Mouse (Mus musculus) E14TG2a.4 (cell line): Measurements from ENCODE around the gene Shox2.

Experiments
- H3K27me3 ChIP-seq: 2 replicates; pipeline ENCODE4 v1.6.1; 2014; ENCODE audit warnings: low read length, control low read depth; ENCODE audit not compliant: insufficient read depth
- H3K36me3 ChIP-seq: 2 replicates; pipeline ENCODE4 v1.6.1; 2014; ENCODE audit warnings: low read length, control low read depth; ENCODE audit not compliant: insufficient read depth
- H3K4me1 ChIP-seq: replicated peaks from 2 replicates; pipeline ENCODE4 v1.6.1; 2014; ENCODE audit warnings: low read depth, low read length, control low read depth
- H3K4me3 ChIP-seq: replicated peaks from 2 replicates; pipeline ENCODE4 v1.5.1; 2014; ENCODE audit warnings: mild to moderate bottlenecking, low read length
- H3K9me3 ChIP-seq: 2 replicates; pipeline ENCODE4 v1.6.1; 2014; ENCODE audit warnings: low read length, control low read depth
- CTCF ChIP-seq: conservative IDR thresholded peaks from 2 replicates; pipeline ENCODE4 v1.5.1; 2014; ENCODE audit warnings: low read length
- NANOG ChIP-seq: IDR thresholded peaks from 2 replicates; pipeline ENCODE4 v1.6.1; 2014; ENCODE audit warnings: borderline replicate concordance, low read length, mixed read lengths
- POU5F1 ChIP-seq: IDR thresholded peaks from 2 replicates; pipeline ENCODE4 v1.6.1; 2014; ENCODE audit warnings: low read length, borderline replicate concordance

Shox2 gene

GRCm38 (mm10) chr3:66980111-66980975, 1.2 kb downstream of the Shox2 start:
- peaks cover 27% of the 10 kb centered on the region for H3K4me1 ChIP-seq
- no peak for TF ChIP-seq NANOG
- TF ChIP-seq POU5F1, result no peak
- TF ChIP-seq CTCF, result no peak
- peaks cover 72% of the 10 kb centered on the region for H3K27me3 ChIP-seq
- H3K9me3 ChIP-seq, result no peaks in the 10 kb centered on the region
- H3K36me3 ChIP-seq, result no peaks in the 10 kb centered on the region
- peak overlapping the region; percentile 77 for H3K4me3 ChIP-seq

GRCm38 (mm10) chr3:66979491-66979890, 2.1 kb downstream of the Shox2 start:
- Histone ChIP-seq H3K4me3 (no peak overlapping the region), H3K9me3 (no peaks in the 10 kb centered on the region), H3K27me3 (peaks cover 79% of the 10 kb centered on the region), H3K36me3 (no peaks in the 10 kb centered on the region), H3K4me1 (peaks cover 24% of the 10 kb centered on the region)
- TF ChIP-seq POU5F1, result no peak
- TF ChIP-seq NANOG, result no peak
- no peak for TF ChIP-seq CTCF

- Histone ChIP-seq H3K27me3 (peaks cover 83% of the 10 kb centered on the region), H3K4me3 (peak overlapping the region; percentile 56), H3K36me3 (no peaks in the 10 kb centered on the region), H3K9me3 (no peaks in the 10 kb centered on the region), H3K4me1 (peaks cover 26% of the 10 kb centered on the region)
- TF ChIP-seq NANOG (no peak), CTCF (no peak), POU5F1 (no peak)
Observed at GRCm38 (mm10) chr3:66978457-66979381, 2.9 kb downstream of the Shox2 start.

- no peaks in the 10 kb centered on the region for H3K36me3 ChIP-seq
- TF ChIP-seq POU5F1 (no peak), CTCF (no peak), NANOG (no peak)
- peaks cover 26% of the 10 kb centered on the region for H3K4me1 ChIP-seq
- H3K4me3 ChIP-seq, result 0 out of 2 replicates have a peak overlapping the region, but pooled peaks have one; percentile 56
- H3K27me3 ChIP-seq, result peaks cover 85% of the 10 kb centered on the region
- no peaks in the 10 kb centered on the region for H3K9me3 ChIP-seq
Observed at GRCm38 (mm10) chr3:66977811-66978456, 3.6 kb downstream of the Shox2 start.

- Histone ChIP-seq H3K4me3 (no peak overlapping the region), H3K36me3 (no peaks in the 10 kb centered on the region), H3K4me1 (peaks cover 17% of the 10 kb centered on the region; the same call in 1 of the 2 replicates), H3K27me3 (peaks cover 84% of the 10 kb centered on the region), H3K9me3 (no peaks in the 10 kb centered on the region)
- TF ChIP-seq POU5F1, result no peak
- no peak for TF ChIP-seq CTCF
- no peak for TF ChIP-seq NANOG
Observed at GRCm38 (mm10) chr3:66976889-66977615, 4.5 kb downstream of the Shox2 start.

- Histone ChIP-seq H3K27me3 (peaks cover 82% of the 10 kb centered on the region), H3K9me3 (no peaks in the 10 kb centered on the region), H3K4me3 (no peak overlapping the region), H3K36me3 (no peaks in the 10 kb centered on the region), H3K4me1 (peaks cover 33% of the 10 kb centered on the region)
- TF ChIP-seq NANOG, result no peak
- TF ChIP-seq CTCF, result no peak
- no peak for TF ChIP-seq POU5F1
Observed at GRCm38 (mm10) chr3:66974501-66974900, 7.1 kb downstream of the Shox2 start.

GRCm38 (mm10) chr3:66973391-66973943, 8.1 kb downstream of the Shox2 start:
- Histone ChIP-seq H3K36me3 (no peaks in the 10 kb centered on the region), H3K27me3 (peaks cover 72% of the 10 kb centered on the region), H3K4me3 (peak overlapping the region; percentile 86), H3K9me3 (no peaks in the 10 kb centered on the region), H3K4me1 (peaks cover 25% of the 10 kb centered on the region)
- TF ChIP-seq NANOG, result no peak
- no peak for TF ChIP-seq POU5F1
- TF ChIP-seq CTCF, result no peak
